Mouse (Mus musculus): ENCODE measurements around the gene Rimbp2. TPM values are rescaled to one million over a fixed set of nuclear protein-coding genes. Genes with fewer than 3 reads are reported as not detected.

The Rimbp2 gene
- total and polyA plus RNA-seq, 3 experiments, result not detected

DNA sequence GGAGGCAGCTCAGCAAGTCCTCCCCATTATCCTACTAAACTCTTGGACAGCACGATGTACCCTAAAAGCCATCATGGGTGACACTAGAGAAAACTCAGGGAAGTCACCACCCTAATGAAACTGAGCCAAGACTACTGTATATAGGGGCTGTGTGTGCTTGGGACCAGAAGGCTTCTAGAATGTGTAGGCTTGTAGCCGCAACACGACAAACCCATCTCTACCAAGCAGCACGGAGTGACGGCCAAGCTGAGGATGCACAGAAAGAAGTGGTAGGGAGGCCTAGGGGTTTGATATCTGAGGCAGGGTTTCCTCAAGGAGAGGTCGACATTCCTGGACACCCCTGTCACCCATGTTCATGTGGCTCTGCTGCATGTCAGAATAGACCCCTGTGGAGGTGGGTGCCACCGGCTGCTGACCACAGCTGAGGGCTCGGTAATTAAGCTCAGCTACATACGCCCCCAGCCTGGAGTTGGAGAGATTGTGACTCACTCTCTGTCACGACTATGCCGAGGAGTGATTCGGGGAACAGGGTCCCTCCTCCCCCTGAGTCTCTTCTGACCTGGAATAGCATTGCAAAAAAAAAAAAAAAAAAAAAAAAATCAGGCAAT lies 106.7 kb downstream of the Rimbp2 start:
- DNase-seq (ENCODE audit: low read depth, low spot score), result no peak
- Histone ChIP-seq H3K4me1 (ENCODE audit: control insufficient read depth in 1 of 2, insufficient read depth in 2 of 2, low read length in 2 of 2) (no peaks in the 10 kb centered on the region), H3K27me3 (ENCODE audit: control insufficient read depth in 1 of 2, insufficient read depth in 2 of 2, low read length in 2 of 2) (no peaks in the 10 kb centered on the region), H3K27ac (ENCODE audit: control insufficient read depth, low read depth, low read length) (no peak overlapping the region), H3K79me2 (ENCODE audit: control insufficient read depth, insufficient read depth, low read length, poor library complexity) (no peaks in the 10 kb centered on the region), H3K4me3 (ENCODE audit: control insufficient read depth in 1 of 2, insufficient read depth in 1 of 2, low read depth in 2 of 2, low read length in 2 of 2) (no peak overlapping the region), H3K36me3 (ENCODE audit: control insufficient read depth in 1 of 2, insufficient read depth in 2 of 2, low read length in 2 of 2) (no peaks in the 10 kb centered on the region), H3K9me3 (replicated peaks; ENCODE audit: insufficient read depth, low read length) (no peaks in the 10 kb centered on the region), H3K9ac (ENCODE audit: control insufficient read depth, low read depth, low read length, poor library complexity, severe bottlenecking) (no peak overlapping the region)
- TF ChIP-seq NELFE (IDR thresholded peaks at IDR 0.05; ENCODE audit: low read depth, low read length) (no peak), MEF2A (IDR thresholded peaks at IDR 0.05; ENCODE audit: extremely low read depth, insufficient replicate concordance, low read depth, low read length, poor library complexity, severe bottlenecking) (no peak), NRF1 (IDR thresholded peaks at IDR 0.05; ENCODE audit: insufficient read depth, low read depth, low read length, poor library complexity, severe bottlenecking) (no peak), GATA1 (IDR thresholded peaks at IDR 0.05; ENCODE audit: low read depth, low read length) (no peak), POLR2A (IDR thresholded peaks at IDR 0.05; ENCODE audit: control insufficient read depth in 1 of 2, insufficient read depth in 1 of 2, low read depth in 1 of 2, low read length in 2 of 2, poor library complexity in 1 of 2) (no peak), MAX (IDR thresholded peaks at IDR 0.05; ENCODE audit: low read length) (no peak), POLR2AphosphoS2 (IDR thresholded peaks at IDR 0.05; ENCODE audit: low read length) (no peak), GABPA (IDR thresholded peaks at IDR 0.05; ENCODE audit: low read depth, low read length) (no peak), CHD1 (IDR thresholded peaks at IDR 0.05; ENCODE audit: low read depth, low read length) (no peak), SMC3 (IDR thresholded peaks at IDR 0.05; ENCODE audit: low read depth, low read length) (no peak), JUND (IDR thresholded peaks at IDR 0.05; ENCODE audit: low read depth, low read length) (no peak), ELF1 (IDR thresholded peaks at IDR 0.05; ENCODE audit: low read depth, low read length) (no peak), POLR2AphosphoS5 (IDR thresholded peaks at IDR 0.05; ENCODE audit: borderline replicate concordance, low read depth, low read length) (no peak), TBP (IDR thresholded peaks at IDR 0.05; ENCODE audit: low read depth, low read length) (no peak), EP300 (IDR thresholded peaks at IDR 0.05; ENCODE audit: low read depth in 1 of 2, low read length in 2 of 2) (no peak)

DNA sequence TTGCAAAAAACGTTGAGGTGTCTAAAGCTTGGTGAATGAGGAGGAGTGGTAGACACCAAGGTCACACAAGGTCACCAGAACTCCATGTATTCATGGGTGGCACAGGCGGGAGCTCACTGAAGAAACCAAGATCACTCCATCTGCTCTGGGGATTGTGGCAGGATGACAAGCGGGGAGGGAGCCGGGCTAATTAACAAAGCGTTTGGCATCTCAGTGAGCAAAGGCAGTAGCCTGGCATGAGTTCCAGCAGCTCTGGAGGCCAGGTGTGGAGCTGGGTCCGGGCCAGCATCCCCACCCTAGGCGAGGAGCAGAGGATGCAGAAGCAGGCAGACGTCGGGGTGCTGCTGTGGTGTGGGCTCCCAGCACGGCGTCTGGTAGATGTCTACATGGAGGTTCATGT lies 108.3 kb downstream of the Rimbp2 start:
- Histone ChIP-seq H3K4me1 (ENCODE audit: control insufficient read depth in 1 of 2, insufficient read depth in 2 of 2, low read length in 2 of 2) (no peaks in the 10 kb centered on the region), H3K9me3 (replicated peaks; ENCODE audit: insufficient read depth, low read length) (no peaks in the 10 kb centered on the region), H3K9ac (ENCODE audit: control insufficient read depth, low read depth, low read length, poor library complexity, severe bottlenecking) (no peak overlapping the region), H3K4me3 (ENCODE audit: control insufficient read depth in 1 of 2, insufficient read depth in 1 of 2, low read depth in 2 of 2, low read length in 2 of 2) (no peak overlapping the region), H3K27me3 (ENCODE audit: control insufficient read depth in 1 of 2, insufficient read depth in 2 of 2, low read length in 2 of 2) (no peaks in the 10 kb centered on the region), H3K27ac (ENCODE audit: control insufficient read depth, low read depth, low read length) (no peak overlapping the region), H3K36me3 (ENCODE audit: control insufficient read depth in 1 of 2, insufficient read depth in 2 of 2, low read length in 2 of 2) (no peaks in the 10 kb centered on the region), H3K79me2 (ENCODE audit: control insufficient read depth, insufficient read depth, low read length, poor library complexity) (no peaks in the 10 kb centered on the region)
- no peak for TF ChIP-seq HCFC1 (IDR thresholded peaks at IDR 0.05; ENCODE audit: low read depth, low read length)
- TF ChIP-seq MAFK (IDR thresholded peaks at IDR 0.05; ENCODE audit: borderline replicate concordance, low read depth, low read length), result no peak
- DNase-seq (ENCODE audit: low read depth, low spot score), result no peak

Data from MEL (cell line).